Mouse (Mus musculus): Measurements from ENCODE around the gene Otor. TPM values are rescaled to one million over a fixed set of nuclear protein-coding genes. Genes with fewer than 3 reads are reported as not detected.

Otor gene
- not detected for total RNA-seq (2021)
- long read RNA-seq, experiment 1, result 0 reads
- long read RNA-seq, experiment 2, result 0 reads

DNA sequence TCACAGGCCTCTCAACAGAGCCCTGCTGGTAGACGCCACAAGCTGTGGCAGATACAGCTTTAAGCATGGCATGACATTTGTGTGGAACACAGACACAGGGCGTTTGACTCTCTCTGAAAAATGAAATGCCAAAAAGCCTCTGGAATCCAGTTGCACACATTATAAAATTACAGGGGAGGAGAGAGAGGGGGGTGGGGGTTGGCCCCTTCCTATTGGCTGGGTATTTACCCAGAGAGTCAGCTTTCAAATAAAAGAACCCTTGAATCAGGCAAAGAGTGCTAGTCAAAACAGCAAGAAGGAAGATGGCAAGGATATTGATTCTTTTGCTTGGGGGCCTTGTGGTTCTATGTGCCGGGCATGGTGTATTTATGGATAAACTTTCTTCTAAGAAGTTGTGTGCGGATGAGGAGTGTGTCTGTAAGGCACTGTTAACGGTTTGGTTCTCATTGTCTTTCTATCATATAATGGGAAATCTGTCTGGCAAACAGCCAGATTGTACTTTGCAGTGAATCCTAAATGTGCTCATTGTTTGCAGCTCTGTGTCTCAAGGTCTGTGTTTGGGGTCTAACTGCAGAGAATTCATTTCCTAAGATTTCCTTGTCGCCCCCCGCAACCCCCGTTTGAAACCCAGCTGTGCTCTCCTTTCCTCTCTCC lies at the start of gene Otor:
Otor (plus strand) TSS at position 276 of the 654 bp plus-strand sequence.
- no peak for DNase-seq

DNA sequence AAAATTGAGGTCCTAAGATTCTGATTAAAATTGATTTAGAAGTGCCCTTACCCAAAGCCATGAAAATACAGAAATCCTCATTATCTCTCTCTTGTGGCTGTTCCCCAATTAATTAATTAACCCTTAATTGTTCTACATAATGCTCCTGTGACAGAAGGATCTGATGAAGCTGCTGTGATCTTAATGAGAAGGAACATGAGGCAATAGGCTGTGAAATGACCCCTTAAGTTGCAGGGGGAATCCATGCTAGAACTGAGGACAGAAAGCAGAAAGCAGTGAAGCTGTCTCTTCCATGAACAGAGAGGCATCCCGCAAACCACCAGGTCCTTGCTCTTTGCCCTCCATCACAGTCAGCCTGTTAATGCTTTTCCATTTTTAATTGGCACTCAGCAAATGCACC lies 47.0 kb upstream of the Otor start:
- no peak for DNase-seq

DNA sequence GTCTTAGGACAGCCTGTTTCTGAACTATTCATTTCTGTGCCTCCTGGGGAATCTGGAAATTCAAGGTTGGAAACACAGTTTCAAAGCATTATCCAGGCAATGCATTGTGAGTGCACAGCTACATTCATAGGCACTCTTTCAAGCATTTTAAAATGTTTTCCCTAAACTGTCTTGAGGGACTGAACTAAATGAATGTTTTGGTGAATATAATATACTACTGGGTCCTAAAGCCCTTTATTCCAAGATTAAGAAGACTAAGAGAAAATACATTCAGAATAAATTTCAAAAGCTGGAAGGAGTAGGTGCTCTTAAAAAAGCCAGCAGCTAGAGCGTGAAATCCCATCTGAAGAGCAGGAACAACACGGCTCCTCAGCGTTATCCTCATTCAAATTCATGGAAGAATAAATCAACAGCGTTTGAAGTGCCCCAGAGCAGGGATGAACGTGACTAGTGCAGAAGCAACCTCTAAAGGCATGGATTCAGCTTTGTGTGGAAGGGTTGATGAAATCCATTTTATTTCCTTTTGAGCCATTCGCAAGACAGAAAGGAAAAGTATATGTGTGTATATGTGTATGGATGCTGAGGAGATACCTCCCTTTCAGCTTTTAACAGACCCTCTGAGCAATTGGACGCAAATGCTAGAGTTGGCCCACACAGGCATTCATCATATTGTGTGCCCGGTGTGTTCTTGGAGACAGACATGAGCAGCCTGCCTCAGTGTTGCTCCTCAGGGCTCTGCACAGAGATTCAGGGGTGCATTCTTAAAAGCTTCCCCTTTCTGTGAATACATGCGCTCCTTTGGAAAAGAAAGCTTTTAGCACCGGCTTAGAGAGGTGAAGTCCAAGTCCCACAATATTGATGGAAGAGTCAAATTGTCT lies 45.7 kb upstream of the Otor start:
- no peak for DNase-seq

DNA sequence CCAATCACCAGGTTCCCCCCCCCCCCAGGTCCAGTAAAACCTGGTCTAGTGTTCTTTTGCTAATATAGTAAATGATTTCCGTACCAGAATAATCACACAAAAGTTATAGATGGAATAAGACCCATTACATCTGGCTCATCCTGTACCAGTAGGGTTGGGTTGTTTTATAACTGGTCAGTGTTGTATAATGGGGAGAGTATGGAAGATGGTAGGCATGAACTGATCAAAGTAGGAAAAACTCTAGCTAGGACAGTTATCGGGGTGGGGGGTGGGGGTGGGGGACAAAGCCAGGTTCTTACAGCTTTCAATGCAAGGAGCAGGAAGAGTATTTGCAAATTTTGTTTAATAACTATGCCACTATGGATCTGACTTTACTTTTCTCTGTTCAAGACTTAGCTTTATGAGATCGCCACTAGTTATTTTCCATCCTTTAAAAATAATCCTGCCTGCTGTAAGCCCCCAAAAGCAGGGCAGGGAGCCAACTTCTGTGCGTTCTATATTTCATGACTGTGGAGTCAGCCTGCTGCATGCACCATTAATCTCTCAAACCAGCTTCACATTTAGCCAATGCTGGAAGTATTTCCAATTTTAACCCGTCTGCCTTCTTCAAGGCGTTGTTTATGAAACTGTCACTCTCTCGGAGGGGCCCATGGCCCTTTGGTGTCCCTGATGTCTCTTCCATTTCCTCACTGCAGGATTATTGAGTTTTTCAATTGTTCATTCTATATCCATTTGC lies 43.8 kb upstream of the Otor start:
- no peak for DNase-seq

DNA sequence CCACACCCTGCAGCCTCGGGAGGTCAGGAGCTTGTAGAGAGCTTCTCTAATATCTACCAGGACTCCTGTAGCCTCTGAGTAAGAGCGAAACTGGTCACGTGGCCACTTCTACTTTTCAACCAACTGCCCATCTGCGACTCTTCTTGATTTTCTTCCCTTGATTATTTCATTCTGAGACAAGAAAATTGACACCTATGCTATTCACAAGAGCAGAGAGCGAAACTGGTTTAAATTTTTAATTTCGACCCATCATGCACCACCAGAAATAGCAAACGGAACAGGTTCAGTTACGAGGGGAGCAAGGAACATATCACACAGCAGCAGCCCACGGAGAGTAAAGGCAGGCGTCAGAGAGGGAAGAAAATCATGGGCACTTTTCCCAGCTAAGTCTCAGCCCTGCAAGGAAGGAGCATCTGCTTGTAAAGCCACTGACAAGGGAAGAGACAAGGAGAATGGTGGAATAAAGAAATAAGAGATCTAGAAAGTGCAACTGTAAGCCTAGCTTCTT lies 43.1 kb upstream of the Otor start:
- DNase-seq, result no peak

DNA sequence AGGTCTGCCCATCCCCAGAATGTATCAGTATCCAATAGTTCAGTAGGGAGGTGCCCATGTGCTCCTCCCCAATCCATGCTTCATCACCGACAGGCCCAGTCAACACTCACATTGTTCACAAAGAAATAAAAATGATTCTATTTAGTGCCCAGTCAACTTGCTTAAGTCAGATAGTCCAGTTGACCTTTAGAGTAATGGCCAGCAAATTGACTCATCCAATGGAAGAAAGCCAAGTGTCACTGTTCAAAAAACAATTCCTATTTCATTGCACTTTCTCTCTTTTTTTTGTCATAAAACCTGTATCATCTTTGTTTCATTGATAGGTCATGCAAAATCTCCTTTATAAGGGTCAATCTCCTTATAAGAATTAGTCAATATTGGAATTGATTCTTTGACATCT lies 36.7 kb upstream of the Otor start:
- peak; percentile 14 to 31 for DNase-seq

DNA sequence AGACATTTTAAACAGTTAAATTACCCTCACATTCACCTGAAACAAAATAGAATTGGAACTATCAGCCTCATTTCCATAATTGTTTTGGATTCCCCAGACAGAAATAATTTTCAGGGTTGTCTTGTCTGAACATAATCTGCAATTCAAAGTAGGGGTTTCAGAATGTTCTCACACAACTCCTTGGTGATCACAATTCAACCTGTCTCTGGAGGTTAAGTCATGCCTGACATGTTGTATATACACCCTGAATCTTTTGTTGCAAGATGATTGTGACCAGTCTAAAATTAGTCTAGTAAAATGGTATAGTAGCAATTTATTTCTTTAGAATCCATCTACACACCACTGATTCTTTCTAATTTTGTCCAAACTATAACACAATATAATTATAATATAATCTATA lies 23.0 kb upstream of the Otor start:
- DNase-seq, result no peak

DNA sequence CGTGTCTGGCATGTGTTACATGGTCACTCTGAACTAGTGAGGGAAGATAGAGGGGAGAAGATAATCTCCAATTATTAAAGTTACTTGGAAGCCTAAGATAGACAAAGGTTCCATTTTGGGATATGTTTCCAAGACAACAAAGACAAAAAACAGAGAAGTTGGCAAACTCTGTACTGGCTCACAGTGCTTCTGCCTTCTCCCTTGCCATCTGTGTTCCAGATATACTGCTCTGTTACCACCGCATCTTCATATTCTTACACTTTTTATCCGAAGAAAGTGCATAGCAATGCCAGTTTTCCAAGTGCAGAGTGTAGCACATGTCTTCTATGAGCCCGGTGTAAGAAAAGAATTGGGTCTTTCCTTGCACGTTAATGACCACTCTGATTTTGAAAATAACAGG lies 21.5 kb upstream of the Otor start:
- DNase-seq, result no peak

DNA sequence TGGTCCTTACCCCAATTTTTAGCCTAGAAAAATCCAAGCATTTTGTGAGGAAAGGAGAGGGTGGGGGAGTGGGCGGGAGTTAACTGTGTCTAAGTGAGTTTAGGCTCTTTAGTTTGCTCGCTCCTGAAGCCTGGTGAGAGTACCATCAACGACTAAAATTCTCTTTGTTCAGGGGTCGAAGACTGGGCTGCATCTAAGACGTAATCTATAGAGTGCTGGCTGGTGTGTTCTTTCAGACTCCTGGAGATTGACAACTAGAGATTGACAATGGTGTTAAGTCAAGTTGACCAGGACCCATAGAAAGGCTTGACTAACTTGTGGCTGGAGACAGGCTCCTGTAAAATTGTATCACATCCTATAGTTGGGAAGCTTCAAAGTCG lies 15.9 kb upstream of the Otor start:
- no peak for DNase-seq

DNA sequence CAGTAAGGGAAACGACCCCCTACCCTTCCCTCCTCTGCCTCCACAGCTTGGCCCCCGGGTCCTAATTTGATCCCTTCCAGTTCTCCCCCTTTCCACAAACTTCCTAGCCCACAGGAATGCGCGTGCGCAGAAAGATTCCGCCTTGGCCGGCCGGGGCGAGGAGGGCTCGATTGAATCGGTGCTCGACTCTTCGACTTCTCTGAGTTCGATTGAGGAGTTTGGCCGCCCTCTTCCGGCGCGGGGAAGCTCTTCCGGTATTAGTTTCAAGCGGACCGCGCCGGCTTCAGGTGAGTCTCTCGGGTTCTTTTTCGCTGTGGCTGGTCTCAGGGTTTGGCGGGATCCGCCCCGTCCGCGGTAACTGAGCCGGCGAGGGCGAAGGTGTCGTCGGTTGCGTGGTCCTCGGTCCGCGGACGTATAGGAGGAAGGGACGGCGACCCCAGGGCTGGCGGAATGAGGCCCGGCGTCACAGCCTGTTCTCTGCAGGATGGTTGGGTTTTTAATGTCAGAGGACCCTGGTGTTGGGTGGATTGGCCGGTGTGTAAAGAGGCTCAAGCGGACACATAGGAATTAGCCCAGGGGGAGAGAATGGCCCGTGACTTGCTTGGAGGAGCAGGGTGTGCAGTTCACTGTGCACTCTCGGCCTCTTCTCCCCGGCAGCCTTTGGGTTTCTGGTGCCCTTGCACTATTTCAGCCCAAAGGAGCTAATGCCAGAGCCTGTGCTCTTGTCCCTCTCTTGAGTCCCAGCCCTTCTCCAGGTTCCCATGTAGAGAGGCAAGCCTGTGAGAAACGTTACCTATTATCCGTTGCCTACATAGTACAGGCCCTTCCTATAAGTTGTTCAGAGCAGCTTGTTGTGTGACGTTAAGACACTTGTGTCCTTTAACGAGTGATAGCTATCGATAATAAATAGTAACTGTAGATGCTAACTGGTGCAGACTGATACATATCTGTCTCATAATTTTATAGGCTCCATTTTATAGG lies 15.2 kb upstream of the Otor start, which contains the start of gene Snrpb2:
Snrpb2 (plus strand) TSS at position 228 of the 981 bp plus-strand sequence.
- DNase-seq, result peak; percentile 94 to 95

DNA sequence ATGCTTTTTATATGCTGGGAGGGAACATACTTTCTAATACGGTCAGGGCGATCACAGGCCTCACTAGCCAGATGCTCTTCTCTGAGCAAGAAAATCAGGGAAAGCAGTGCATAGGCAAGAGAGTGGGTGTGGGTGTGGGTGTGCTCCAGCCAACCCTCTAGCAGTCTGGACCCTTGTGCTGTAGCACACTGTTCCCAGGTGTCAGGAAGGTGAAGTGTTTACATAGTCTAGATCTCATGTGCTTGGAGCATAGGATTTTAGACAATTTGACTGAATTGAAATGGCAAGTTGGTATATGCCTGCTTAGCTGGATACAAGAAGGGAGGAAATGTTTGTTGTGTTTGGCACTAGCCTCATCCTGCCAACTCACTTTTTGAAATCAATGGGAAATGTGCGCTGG lies 12.4 kb upstream of the Otor start:
- DNase-seq, result no peak

DNA sequence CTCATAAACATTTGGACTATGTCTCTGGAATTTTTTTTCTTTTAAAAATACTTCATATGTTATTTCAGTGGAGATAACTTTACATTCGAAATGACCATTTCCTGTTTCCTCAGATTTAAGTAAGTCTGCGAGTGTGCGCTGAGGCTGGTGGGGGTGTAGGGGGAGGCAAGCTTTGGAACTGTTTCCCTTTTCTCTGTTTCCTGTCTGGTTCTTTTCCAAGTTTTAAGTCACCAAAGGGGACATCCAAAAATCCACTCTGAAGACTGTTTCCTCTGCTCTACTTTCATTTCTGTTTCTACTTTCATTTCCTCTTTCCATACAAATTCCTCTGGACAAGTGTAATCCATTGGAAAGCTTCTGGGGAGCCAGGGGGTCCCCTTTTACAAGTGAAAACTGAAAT lies 3.4 kb downstream of the Otor start:
- peak; percentile 9 to 19 for DNase-seq

DNA sequence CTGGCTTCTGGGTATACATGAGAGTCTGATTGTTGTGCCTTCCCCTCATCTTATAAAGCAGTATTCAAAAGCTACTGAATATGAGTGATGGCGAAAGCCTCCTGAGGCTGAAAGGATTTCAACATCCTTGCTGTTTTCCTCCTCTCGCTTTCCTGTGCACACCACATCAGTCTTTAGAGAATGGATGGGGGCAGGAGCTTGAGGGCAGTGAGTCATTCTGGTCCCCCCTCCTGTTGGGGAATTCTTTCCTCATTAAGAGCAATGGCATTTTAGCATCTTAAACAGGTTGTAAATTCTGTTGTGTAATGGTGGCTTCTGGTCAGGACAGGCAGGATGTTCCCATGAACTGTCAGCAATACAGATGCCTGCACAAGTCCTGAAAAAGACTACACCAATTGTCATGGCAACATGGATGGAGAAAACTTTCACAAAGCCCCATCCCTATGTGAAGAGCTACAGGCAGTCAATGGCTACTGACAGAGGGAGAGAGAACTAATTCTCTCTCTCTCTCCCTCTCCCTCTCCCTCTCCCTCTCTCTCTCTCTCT lies 6.7 kb downstream of the Otor start:
- no peak for DNase-seq

DNA sequence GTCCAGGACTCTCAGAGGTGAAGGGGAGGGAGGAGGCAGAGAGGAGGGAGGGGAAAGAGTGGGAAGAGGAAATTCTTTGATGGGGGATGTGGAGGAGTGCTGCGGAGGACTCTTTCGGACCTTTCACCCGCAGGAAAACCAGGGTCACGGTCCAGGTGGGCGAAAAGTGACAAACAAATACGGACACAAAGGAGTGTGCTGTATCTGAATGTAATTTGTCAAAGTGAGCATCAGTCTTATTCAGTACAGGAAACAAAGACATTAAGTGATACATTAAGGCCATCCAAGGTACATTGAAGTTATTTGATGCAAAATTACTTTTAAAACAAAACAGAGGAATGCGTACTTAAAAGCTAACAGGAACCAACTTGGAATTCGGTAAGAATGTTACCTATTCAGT lies 11.6 kb downstream of the Otor start:
- DNase-seq, result no peak

DNA sequence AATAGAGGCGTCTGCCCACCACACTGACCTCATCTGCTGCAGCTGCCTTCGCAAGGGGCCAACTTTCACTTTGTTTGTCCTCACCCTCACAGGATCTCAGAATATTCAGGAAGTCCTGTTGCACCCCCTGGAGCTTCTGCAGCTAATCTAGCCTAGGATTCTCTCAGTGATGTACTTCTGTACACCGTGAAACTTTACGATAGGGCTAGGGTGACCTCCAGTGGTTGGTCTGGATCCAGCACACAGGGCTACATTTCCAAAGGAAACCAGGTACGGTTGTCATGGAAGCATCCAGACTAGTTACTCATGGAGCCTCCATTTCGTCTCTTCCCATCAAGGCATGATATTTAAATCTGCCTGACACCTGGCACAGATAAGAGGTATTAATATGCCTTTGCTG lies 15.5 kb downstream of the Otor start:
- peak; percentile 59 to 69 for DNase-seq

DNA sequence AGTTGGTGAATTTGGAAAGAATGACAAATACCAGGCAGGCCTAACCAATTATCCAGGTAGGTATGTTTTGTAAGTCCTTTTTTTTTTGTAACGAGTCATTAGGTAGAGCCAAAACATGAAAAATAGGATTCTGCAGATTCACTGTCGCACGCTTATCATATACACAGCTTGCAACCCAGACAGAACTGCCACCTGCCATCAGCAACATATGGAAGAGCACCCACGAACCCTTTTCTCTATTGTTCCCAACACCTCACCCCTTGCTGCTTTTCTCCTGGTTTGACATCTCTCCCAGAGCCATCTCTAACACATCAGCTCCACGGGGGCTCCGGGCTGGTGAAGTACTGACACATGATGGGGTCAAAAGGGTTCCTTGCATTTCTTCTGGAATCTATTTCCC lies 16.5 kb downstream of the Otor start:
- DNase-seq, result no peak

DNA sequence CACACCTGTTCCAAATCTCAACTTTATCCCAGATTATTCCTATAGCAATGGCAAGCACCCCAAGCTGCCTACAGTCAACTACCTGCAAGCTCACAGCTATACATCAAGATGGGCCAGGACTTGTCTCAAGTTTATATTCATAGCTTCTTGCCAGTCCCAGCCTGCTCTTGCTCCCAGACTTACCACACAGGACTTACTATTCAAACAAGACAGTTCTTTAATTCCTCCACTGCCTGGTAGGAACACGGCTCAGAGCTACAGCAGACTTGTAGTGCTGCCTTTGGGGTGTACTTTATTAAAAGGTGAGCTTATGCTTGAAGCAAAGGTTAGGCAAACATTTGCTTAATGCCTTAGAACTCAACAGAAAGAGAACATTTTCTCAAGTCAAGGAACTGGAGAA lies 18.9 kb downstream of the Otor start:
- DNase-seq, result no peak

DNA sequence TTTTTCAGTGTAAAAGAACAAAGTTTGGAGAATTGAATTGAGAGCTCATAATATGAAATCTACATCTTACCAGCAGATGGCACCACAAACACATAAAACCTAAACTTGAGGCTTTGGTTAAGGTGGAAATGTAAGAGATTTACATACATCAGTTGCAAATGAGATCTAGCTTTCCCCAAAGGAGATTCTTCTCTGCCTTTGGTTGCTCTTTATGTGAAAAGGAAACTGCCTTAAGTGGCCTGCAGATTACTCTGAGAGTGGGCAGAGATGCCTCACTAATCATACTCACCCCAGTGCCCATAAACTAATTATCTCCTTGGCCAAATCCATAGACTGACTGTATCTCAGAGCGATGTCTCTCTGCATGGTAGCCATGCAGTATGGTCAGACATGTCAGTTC lies 35.6 kb downstream of the Otor start:
- DNase-seq, result peak in 1 of 2 experiments; percentile 8

DNA sequence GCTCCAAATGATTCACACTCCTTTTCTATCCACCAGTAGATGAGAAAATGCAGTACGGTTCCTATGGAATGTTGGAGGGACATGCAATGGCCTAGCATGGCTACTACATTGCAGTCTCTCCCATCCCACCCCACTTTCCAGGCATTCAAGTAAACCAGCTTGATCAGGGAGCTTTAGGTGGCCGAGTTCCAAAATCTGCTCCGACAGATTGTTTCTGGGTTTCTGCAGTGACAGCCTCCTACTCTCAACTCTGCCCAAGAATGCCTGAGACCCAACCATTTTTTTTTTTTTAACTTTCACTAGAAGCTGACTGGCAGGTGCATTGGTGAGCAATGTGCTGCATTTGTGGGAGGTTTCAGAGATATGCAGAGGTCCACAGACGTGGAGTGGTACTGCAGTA lies 36.4 kb downstream of the Otor start:
- DNase-seq, result no peak

DNA sequence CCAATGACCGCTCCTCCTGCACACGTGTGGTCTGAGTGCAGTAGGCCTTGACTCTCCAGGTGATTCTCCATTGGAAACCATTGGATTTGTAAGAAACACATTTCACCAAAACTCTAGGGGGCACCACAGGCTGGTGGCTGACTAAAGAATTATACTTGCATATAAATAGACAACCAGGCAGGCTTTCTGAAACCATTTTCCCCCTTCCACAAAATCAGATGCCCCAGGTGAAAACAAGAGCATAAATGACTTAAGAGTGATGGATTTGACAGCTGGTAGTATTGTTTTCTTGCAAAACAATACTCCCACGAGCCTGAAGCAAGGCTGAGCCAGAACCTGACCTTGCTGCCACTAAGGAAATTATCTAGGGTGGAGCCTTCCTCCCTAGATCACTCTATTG lies 39.2 kb downstream of the Otor start:
- peak; percentile 6 to 45 for DNase-seq

DNA sequence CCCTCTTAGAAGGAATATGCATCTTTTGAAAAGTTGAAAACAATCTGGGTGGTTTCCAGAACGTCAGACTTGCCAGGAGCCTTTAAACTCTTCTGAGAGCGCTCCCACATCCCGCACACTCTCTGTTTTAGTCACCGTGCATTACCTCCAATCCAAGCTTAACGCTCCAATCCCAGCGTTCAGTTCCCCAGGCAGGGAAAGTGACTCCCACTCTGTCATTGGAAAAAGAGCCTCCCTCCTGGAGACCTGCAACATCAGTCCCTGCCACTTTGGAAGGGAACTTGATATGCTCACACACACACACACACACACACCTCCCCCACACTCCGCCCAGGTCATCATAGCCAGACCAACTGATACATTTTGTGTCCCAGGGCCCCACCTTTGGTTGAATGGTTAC lies 39.9 kb downstream of the Otor start:
- DNase-seq, result no peak
